Mouse (Mus musculus) G1E (cell line): ENCODE results near the gene Kif13a.

ENCODE experiments used
- CTCF ChIP-seq: IDR thresholded peaks from 2 replicates; pipeline ENCODE4 v1.5.1; 2012; ENCODE audit warnings: low read depth, low read length, inconsistent platforms, mixed read lengths
- GATA1 ChIP-seq: IDR thresholded peaks from 2 replicates; pipeline ENCODE4 v1.6.1; 2012; ENCODE audit warnings: borderline replicate concordance, low read length, inconsistent platforms, mixed read lengths
- GATA2 ChIP-seq: IDR thresholded peaks from 2 replicates; pipeline ENCODE4 v1.6.1; 2012; ENCODE audit warnings: low read depth, low read length, inconsistent platforms, borderline replicate concordance

DNA sequence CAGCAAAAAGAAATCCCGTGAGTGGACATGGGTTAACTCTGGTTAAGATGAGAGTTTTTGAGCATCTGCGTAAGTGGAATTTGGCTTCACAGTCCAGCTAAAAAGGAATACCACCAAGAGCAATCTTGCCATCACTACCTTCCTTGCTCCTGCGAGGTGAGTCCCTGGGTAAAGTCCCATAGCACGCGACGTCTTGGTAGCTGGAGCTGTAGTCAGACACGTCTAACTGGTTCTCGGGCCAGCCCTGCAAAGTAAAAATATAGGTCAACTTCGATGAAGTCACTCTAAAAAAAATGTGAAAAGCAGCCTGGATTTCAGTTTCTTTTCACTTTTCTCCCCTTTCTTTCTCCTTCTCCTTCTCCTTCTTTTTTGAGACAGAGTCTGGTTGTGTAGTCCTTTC lies 166.5 kb downstream of the Kif13a start:
- TF ChIP-seq CTCF (no peak), GATA1 (no peak), GATA2 (no peak)
